Mouse (Mus musculus) MEL-GATA-1-ER (cell line): Measurements from ENCODE around the gene Amt.

Experiments
- DNase-seq: peaks from one replicate; pipeline ENCODE4 v3.0.0-alpha.2; 2012; ENCODE audit warnings: low read depth; ENCODE audit errors: extremely low read depth

The Amt gene

DNA sequence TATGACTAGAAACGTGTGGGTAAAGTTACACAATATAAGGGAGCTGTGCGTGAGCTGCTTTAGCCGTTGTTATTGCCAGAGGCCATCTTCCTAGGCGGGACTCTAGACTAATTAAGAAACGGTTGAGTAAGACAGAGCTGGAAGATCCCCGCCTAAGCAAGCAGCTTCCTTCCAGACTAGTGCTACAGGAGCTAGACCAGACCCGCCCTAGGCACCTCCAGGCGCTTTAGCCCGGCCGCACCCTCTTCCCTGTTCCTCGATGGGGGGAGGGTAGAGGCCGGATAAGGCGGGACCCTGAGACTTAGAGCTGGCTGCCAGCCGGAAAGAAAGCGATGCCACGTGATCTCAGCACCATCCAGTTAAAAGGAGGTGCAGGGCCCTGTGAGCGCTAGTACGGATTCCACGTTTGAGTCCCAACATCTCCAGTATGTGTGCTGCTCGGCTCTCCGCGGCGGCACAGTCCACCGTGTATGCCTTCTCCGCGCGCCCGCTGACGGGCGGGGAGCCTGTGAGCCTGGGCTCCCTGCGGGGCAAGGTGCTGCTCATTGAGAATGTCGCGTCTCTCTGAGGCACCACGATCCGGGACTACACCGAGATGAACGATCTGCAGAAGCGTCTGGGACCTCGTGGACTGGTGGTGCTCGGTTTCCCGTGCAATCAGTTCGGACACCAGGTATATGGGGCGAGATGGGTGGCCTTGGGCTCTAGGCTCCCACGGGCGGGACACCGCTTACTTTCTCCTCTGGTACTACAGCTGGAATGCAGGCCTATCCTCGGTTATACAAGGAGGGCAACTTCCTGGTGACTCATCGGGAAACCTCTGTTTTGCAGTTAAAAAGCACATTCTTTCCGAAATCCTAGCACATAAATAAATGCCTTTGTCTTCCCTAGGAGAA lies 42.5 kb downstream of the Amt start, which contains the start of gene Gpx1:
Gpx1 (plus strand) TSS at position 18 of the 896 bp plus-strand sequence.
- peak; percentile 95 for DNase-seq

DNA sequence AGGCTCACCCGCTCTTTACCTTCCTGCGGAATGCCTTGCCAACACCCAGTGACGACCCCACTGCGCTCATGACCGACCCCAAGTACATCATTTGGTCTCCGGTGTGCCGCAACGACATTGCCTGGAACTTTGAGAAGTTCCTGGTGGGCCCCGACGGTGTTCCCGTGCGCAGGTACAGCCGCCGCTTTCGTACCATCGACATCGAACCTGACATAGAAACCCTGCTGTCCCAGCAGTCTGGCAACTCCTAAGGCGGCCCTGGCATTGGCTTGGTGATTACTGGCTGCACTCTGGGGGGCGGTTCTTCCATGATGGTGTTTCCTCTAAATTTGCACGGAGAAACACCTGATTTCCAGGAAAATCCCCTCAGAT lies 43.2 kb downstream of the Amt start:
- no peak for DNase-seq

GRCm38 (mm10) chr9:108340258-108341138 lies 43.8 kb downstream of the Amt start:
- peak; percentile 95 for DNase-seq

GRCm38 (mm10) chr9:108341139-108341475 lies 44.5 kb downstream of the Amt start:
- DNase-seq, result no peak

GRCm38 (mm10) chr9:108341801-108342200 lies 45.1 kb downstream of the Amt start:
- no peak for DNase-seq

DNA sequence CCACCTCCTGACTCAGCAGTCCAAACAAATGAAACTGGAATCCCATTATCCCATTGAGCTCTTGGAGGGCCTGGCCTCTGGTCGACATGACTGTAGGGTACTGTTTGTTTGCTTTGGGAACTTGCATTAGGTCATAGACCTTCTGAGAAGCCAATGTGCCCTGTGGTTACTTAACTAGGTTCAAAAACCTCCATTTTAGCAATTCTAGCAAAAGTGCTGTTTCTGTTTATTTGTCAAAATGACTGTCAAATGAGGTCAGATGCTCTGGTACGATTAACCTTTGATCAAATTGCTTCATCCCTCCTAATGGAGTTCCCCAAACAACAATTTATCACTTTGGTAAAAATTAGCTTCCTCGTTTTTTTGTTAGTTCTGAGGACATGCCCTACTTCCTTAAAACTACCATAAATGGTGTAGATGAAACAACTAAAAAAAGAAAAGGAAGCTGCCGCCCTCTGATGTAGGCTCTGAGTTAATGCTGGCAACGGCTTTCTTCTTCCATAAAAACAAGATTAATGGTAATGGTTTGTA lies 45.7 kb downstream of the Amt start:
- DNase-seq, result peak; percentile 88

- DNase-seq, result no peak
Measured at GRCm38 (mm10) chr9:108343331-108343730, 46.7 kb downstream of the Amt start.

DNA sequence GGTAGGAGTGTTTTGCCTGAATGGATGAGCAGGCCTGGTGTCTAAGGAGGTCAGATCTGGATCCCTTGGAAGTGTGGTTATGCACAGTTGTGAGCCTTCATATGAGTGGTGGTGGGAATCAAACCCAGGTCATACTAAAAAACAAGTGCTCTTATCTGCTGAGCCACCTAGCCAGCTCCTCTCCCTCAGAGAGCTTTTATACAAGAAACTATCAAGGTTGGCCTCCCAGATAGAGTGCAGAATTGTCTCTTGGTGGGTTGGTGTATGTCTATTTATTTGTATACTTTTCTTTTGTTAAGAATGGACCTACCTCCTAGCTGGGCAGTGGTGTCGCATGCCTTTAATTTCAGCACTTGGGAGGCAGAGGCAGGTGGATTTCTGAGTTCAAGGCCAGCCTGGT lies 47.2 kb downstream of the Amt start:
- peak; percentile 44 for DNase-seq

GRCm38 (mm10) chr9:108344471-108344870 lies 47.8 kb downstream of the Amt start:
- no peak for DNase-seq

DNA sequence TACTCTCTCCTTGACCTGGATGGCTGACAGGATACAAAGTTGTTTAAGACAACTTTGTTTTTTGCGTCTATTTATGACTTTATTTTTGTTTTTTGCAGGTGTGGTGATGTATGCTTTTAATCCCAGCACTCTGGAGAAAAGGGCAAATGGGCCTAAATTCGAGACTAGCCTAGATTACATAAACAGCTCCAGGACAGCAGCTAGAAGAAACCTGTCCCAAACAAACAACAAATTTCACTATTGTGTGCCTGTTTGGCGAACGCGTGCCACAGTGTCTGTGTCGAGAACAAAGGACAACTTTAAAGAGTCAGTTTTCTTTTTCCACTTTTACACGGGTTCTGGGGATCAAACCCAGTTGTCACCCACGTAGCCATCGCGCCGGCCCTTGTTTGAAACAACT lies 50.4 kb downstream of the Amt start:
- DNase-seq, result peak; percentile 17

DNA sequence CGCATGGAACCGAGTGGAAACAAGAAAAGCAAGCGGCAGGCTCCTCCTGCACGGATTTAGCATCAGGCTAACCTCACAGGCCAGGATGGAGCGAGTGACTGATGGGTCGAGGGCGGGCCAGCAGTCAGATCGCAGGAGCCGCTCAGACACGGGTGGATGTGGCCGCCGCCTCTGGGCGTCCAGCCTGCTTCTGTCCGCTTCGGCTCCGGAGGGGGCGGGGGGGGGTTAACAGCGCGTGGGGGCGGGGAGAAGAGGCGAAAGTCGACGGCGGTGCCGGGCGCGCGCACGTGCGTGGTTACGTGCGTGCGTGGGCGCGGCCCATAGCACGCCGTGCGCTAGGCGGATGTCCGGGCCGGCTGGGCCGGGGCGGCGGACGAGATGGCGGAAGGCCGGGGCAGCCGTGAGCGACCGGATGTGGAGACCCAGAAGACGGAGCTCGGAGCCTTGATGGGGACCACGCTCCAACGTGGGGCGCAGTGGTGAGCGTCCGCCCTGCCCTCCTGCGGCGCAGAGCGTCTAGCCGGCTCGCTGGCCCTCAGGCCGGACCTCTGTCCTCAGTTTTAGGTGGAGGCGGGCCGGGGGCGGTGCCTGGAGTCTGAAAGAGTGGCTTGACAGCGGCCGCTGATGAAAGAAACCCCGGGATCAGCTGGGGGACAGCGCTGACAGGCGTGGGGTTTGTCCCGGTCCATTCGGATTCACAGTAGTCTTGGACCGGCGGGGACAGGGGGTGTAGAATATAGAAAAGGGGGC lies 51.1 kb downstream of the Amt start, which contains the start of gene Usp4:
Usp4 (plus strand) TSS at position 314 of the 750 bp plus-strand sequence.
- peak; percentile 50 for DNase-seq

GRCm38 (mm10) chr9:108348290-108348680 lies 51.6 kb downstream of the Amt start:
- no peak for DNase-seq

- no peak for DNase-seq
Measured at GRCm38 (mm10) chr9:108349727-108350126, 53.1 kb downstream of the Amt start.
